Mouse (Mus musculus) inflammation-experienced regulatory T-cells, adult 6 months (primary cell): ENCODE measurements around the gene Sgca. TPM values are rescaled to one million over a fixed set of nuclear protein-coding genes. Genes with fewer than 3 reads are reported as not detected.
A peak's percentile ranks its signal among the peaks of the same experiment; 100 is the strongest.

Source experiments
- ATAC-seq: one replicate; pipeline ENCODE4 v1.8.0; 2017
- polyA plus RNA-seq, 3 experiments: library from polyadenylated mRNA; unstranded; fragments of 100-300 nt; shearing (Covaris generic); gene quantifications; one replicate each; pipeline ENCODE4 v1.2.1; 2017

The Sgca gene
- polyA plus RNA-seq, 3 experiments from 2014 or later: not detected

DNA sequence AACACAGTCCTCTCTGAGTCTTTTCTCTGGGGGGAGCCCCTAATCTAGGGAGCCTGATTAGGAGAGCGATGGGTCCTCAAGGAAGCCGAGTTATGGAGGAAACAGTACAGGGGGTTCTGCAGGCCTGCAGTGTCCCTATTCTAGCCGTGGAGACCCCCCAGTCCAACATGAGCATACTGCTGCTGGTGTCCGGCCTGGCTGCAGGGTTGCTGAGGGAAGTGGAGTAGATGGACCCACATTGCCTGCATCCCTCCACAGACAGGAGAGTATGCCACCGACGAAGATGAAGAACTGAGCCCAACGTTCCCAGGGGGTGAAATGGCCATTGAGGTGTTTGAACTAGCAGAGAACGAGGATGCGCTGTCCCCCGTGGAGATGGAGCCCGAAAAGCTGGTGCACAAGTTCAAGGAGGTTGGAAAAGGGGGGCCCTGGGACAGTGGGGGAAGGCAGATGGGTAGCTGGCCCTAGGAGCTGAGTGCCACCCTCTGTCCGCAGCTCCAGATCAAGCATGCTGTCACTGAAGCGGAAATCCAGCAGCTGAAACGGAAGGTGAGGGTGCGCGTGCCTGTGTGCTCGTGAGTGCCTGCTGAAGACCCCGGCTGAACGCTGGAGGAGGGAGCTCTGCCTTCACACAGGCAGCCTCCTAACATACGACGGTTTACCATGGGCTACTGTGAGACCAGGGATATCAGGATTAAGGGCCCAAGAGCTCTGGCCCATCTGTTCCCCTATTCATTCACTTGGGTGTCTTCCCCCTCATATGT, 25.6 kb upstream of the Sgca start:
- ATAC-seq: no peak

DNA sequence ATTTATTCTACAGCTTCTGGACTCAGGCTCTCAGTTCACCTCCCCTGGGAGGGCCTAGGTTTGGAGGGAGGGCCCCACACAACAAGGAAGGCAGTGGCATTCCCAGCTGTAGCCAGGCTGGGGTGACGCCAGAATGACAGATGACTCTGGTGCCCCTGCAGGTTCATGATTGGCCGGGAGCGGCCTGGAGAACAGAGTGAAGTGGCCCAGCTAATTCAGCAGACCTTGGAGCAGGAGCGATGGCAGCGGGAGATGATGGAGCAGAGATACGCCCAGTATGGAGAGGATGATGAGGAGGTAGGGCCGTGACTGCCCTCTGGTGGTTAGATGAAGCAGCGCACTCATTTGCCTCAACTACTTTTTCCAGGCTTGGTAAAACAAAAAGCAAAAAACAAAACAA, 24.9 kb upstream of the Sgca start:
- ATAC-seq: no peak

DNA sequence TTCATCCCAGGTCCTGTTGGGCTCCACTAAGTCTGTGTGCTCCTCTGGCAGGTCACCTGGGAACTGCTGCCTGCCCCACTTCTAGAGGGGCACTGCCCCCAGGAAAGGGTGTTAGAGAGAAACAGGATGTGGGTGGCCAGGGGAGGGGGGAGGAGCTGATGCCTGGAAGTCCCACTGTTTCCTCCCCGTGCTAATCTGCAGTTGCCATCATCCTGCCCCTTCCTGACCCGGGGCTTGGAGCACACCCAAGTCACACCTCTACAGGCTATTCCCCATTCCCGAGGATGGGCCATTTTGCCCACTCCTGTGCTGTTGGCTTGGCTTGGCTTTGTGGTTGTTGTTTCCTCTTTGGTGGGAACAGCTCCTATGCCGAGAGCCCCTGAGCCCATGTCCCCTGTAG, 24.4 kb upstream of the Sgca start:
- peak; percentile 77 for ATAC-seq

DNA sequence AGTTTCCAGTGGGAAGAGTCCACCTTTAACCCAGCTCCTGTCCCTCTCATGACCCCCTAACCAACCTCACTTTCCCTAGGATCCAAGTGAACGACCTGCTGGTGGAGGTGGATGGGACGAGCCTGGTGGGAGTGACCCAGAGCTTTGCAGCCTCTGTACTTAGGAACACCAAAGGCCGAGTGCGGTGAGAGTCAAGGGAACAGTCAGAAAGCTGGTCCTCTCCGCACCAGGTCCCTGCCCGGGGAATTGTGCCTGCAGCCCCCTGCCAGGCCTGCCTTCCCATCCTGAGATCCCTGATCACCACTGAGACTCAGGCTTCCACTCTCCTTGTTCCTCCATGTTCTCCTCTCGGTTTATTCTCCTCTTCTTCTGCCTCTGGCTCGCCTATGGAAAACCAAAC, 24.0 kb upstream of the Sgca start:
- no peak for ATAC-seq

DNA sequence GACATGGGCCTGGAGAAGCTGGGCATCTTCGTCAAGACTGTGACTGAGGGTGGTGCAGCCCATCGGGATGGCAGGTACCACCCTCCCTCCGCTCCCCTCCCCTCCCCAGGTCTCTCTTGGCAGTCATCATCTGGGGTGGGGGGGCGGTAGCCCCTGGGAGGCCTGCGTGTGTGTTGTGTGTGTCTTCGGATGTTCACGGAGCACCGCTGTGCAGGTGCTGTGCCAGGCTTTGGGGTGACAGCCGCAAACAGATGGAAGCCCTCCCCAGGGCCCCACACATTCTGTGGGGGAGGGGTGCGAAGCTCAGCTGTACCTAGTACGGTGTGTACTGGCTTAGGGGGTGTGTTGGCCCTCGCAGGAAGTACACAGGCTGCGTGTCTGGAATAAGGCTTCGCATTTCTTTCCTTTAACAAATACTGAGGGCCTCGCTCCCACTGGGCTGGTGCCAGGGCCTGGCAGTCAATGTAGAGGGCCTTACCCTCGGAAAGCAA, 22.0 kb upstream of the Sgca start:
- ATAC-seq: peak; percentile 57

DNA sequence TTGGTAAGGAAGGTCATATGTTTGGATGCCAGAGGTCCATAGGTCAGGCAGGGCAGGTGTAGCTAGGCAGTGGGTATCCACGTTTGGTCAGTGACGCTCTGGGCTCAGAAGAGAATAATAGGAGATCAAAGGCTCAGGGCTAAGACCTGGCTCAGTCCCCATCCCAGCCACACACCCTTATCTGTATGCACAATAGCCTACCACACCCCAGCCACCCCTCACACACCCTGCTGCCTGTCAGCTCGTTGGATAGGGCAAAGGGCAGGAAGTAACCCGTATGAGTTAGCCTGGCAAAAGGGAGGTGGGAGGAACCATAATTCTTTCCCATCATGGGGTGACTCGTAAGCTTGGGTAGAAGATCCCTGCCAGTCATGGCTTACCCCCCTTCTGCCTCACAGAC, 21.5 kb upstream of the Sgca start:
- no peak for ATAC-seq

DNA sequence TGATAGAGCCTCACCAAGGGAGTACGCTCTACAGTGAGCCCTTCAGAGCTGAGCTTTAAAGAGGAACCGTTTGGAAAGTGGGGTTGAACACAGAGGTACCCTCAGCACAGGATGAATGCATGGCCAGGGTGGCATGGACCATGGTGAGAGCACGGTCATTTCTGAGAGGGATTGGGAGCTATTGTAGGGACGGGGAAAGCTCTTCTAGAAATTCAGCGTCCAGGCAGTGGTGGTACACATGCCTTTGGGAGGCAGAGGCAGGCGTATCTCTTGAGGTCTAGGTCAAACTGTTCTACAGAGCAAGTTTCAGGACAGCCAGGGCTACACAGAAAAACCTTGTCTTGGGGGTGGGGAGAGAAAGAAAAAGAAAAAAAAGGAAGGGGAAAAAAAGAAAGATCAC, 20.9 kb upstream of the Sgca start:
- ATAC-seq: no peak

DNA sequence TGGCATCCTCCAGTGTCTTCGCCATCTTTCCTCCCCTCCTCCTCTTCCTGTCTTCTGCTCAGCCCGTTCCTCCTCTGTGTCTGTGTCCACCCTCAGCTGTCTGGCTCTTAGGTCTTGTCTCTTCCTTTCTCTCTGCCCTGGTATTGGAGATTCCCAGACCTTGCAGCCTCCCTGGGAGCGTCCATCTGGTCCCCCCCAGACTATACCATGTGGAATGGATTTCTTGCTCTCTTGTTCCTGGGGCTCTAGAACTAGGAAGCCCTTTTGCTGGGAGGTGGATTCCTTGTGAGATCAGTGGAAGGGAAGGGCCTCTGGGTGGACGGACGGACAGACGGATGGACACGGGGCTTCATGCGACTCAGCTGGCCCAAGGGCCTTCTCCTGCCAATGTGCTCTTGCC, 20.0 kb upstream of the Sgca start:
- no peak for ATAC-seq

DNA sequence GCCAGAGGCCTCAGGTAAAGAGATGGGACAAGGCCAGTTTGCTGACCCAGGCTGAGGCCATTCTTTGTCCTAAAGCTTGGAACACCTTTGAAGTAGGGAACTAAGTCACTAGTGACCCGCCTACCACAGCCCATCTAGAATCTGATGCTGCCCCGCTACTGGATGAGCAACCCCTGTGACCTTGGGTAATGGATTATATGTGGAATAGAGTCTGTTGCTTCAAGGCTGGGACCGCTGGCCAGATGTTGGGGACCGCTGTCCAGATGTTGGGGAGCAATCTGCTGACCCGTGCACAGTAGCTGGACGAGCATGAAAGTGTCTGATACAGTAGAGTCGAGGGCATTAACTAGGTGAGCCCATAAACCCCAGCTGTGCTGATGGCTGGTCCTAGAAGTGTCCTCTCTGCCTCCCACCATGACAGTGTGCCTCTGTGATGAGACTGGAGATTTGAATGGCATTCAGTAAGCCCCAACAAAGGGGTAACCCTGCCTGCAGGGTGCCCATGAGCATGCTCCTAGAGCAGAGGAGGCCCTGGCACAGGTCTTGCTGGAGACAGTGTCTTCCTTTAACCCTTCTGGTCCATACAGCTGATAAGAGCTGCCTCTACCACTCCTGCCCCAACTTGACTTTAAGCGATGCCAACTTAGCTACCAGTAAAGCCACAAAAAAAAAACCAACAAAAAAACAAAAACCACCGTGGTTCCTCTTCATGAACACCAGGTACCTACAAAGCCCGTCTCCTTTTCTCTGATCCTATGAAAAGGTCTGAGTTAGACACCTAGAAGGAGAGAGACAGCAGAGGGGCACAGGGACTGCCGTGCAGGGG, 19.0 kb upstream of the Sgca start:
- no peak for ATAC-seq

DNA sequence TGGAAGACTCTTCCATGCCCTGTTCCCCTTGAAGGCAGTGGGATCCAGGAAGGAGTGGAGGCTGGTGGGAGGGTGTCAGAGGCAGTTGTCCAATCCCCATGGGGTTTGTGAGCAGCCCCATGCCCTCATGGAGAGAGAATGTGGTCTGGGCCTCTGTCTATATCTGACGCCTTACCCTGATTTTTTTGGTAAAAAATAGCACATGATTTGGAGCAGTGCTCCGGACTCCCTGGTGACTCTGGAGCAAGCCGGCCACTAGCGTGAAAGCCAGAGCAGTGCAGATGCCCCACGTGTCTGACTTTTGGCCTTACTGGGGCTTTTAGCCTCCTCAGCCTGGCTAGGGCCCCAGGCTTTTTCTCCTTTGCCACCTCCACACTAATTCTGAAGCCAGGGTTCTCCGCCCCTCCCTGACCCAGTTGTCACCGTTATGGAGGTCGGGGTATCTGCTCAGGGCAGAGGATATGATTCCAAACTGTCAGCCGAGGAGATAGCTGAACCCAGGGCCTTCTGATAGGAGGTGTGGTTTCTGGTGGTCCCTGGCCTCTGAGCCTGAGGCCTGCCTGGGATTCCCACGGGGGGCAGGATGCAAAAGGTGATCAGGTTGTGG, 18.2 kb upstream of the Sgca start:
- ATAC-seq: no peak

DNA sequence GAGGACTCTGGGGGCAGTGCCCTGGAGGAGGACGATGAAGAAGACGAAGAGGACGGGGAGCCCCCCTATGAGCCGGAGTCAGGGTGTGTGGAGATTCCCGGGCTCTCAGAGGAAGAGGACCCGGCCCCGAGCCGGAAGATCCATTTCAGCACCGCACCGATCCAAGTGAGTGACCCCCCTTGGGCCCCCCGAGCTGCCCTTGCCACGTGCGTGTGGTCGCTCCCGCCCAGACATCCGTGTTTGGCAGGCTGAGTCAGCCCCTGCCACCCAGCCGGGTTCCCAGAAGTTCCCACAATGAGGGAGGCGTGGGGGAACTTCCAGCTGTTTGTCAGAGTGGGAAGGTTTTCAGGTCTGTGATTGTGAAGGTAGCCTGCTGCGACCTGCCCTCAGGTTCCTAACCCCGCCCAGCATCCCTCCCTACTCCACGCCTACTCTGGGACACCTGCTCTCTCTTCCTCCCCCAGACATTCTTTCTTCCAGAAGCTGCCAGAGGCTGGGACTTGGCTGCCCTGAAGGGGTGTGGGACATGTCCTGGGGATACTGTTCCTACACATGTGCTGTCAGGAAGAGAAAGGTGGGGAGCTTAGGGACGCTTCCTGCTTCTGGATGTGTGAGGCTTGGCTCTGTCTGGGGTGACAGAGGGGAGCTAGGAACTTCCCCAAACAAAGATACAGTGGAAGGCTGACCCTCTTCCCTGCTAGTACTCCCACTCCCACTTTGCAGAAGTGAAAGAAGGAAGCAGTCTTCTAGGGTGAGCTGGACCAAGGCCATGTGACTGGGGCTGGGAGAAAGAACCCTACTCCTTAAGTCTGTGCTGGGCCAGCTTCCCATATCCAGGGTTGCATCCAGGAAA, 16.9 kb upstream of the Sgca start:
- ATAC-seq: no peak

DNA sequence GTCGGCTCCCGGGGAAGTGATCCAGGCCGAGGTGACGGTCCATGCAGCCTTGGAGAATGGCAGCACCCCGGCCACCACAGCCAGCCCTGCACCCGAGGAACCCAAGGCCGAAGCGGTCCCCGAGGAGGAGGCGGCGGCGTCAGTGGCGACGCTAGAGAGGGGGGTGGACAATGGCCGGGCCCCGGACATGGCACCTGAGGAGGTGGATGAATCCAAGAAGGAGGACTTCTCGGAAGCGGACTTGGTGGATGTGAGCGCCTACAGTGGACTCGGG, 16.3 kb upstream of the Sgca start:
- ATAC-seq: no peak

DNA sequence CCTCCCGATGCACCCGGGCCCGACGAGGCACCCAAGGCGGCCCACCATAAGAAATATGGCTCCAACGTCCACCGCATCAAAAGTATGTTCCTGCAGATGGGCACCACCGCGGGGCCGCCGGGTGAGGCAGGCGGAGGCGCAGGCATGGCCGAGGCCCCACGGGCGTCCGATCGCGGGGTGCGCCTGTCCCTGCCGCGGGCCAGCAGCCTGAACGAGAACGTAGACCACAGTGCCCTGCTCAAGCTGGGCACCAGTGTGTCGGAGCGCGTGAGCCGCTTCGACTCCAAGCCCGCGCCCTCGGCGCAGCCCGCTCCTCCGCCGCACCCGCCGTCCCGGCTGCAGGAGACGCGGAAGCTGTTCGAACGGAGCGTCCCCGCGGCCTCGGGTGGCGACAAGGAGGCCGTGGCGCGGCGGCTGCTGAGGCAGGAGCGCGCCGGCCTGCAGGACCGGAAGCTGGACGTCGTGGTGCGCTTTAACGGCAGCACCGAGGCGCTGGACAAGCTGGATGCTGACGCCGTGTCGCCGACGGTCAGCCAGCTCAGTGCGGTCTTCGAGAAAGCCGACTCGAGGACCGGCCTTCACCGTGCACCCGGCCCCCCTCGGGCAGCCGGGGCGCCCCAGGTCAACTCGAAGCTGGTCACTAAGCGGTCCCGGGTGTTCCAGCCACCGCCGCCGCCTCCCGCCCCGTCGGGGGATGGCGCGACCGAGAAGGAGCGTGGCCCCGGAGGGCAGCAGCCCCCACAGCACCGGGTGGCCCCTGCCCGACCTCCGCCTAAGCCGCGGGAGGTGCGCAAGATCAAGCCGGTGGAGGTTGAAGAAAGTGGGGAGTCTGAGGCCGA, 15.7 kb upstream of the Sgca start:
- no peak for ATAC-seq

DNA sequence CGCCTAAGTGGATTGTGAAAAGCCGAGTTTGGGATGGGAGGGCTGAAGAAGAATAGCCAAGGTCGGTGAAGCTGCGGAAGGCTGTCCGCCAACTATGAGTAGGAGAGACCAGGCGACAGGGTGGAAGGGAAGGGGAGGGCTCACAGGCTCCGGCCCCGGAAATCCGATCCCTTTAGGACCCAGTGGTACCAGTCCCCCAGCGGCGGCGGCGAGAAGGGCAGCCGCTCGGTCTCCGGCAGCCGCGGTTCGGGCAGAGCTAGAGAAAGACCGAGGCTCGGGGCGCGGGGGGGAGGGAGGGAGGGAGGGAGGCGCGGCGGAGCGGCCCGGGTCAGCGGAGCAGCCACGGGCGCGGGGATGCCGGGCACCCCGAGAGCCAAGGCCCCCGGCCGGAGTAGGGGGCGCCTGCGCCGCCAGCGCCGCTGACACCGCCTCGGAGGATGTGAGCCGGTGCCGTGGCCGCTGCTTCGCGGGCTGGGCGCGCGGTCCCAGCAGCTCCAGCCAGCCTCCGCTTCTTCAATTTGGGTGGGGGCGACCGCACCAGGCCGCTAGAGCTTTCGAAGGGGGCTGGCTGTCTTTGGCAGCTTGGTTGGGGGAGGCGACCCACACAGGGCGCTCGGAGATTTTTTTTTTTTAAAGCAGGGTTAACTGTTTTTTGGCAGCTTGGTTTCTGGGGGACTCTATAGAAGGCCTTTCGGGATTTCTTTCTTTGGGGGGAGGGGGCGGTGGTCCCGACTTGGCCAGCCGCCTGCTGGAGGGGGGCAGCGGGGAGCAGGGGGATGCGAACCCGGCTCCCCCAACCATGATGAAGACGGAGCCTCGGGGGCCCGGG, 14.8 kb upstream of the Sgca start, which contains the start of gene Ppp1r9b:
Gene Ppp1r9b (plus strand): TSS at position 287 of the 829 bp plus-strand sequence.
- ATAC-seq: peak; percentile 81

DNA sequence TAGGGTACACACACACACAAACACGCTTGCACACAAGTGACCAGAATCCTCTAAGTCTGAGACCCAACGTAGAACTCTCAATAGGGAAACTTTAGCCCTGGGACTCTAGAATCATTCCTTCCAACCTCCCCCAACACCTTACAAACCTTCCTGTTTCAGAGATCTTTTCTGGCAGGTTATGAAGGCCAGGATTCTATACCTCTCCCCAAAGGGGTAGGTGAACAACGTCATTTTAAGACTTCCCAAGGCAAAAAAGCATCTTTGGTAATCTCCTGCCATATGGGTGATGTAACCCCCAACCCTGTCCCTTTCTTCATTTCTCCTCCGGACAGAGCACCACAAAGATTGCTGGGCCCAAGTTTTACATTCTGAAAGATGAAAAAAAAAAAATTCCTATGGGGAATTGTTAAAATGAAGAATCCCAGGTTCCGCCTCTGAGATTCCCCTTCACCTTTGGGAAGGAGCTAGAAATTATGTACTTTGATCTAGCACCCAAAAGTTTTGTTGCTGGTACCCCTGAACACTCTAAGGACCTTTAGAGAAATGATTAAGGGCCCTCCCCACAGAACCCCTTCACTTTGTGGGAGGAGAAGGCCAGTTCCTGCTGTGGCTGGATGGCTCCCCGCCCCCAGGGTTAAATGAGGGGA, 14.1 kb upstream of the Sgca start:
- peak; percentile 28 for ATAC-seq

DNA sequence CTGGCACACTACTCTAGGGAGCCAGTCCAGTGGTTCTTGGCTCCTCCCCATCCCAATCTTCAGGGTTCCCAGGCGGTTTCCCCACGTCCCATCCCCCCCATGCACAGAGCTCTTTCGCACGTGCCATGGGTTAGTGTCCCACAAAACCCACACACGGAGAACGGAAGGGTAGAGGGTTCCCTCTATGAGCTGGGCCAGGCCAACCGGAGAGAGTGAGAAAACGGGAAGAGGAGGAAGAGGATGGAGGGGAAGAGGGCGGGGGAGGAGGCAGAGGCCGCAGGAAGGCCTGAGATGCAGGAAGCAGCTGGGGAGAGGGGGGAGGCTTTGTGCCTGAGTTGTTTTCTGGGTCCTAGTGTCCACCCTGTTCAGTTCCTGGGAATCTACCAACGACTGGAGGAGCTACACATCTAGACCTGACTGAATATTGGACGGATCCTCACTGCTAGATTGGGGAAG, 13.5 kb upstream of the Sgca start:
- ATAC-seq: peak; percentile 60

DNA sequence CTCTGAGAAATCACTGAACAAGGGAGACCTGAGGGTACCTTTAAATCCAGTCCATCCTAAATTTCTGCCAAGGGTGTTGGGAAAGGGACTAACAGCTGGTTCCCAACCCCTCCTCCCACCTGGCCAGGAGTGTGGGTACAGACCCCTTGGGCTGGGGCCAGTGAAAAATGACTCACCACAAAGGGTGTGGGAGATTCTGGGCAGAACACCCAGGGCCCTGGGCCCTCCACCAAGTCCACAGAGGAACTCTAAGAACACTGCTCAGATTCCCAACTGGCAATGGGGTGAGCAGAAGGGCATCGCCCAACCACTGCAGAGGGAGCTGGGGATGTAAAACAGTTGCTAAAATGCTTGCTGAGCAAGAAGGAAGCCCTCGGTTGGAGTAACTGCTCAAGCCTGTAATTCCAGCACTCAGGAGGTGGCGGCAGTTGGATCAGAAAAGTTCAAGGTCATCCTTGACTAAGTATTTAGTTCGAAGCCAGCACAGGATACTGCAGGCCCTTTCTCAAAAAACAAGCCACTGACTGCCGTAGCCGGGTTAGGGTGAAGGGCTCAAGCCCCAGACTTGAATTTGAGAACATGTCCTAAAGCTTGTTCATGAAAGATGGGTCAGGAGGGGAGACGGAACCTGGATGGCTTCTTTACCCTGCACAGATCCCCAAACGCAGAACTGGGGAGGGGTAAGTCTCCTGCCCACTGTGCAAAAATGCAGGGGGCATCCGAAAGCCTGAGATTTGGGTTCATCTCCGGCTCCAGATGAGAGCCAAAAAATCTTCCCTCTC, 12.8 kb upstream of the Sgca start:
- ATAC-seq: no peak

DNA sequence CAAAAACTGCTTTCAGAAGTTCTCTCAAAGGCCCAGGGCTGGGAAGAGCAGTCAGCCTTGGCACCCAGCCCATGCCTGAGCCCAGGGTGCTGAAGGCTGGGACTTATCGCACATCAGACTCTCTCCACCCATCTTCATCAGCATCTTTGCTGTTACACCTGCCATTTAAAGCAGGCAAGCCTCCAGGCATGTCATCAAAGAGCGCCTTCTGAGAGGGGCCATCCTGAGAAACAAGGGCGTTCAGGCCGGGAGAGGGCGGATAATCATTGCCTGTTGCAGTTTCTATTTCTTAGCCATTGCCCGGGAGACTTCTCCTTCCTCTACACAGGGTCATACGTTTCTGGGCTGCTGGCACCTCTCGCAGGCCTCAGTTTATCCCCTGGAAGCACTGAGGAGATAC, 11.7 kb upstream of the Sgca start:
- ATAC-seq: no peak

DNA sequence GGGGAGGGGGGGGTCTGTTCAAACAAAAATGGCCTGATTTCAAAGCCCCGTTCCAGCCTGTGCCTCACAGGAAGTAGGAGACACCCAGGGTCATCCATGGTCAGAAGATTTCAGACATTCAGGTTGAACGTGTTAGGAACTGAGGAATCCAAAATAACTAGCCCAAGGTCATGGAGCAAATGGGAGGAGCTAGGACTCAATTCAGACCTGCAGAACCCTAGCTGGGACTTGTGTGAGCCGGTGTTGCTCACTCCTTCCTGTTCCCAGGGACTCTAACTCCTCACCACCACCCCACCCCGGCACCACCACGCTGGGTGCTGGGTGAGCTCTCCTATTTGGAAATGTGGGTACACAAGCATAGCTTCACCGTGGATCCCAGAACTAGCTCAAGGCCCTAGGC, 11.2 kb upstream of the Sgca start:
- ATAC-seq: no peak
